Mouse (Mus musculus): ENCODE data around the gene Atg4a-ps.

Atg4a-ps gene

GRCm38 (mm10) chr3:103627661-103628060 lies 18.2 kb downstream of the Atg4a-ps start:
- no peak for DNase-seq (ENCODE audit: low read depth, low spot score)

DNA sequence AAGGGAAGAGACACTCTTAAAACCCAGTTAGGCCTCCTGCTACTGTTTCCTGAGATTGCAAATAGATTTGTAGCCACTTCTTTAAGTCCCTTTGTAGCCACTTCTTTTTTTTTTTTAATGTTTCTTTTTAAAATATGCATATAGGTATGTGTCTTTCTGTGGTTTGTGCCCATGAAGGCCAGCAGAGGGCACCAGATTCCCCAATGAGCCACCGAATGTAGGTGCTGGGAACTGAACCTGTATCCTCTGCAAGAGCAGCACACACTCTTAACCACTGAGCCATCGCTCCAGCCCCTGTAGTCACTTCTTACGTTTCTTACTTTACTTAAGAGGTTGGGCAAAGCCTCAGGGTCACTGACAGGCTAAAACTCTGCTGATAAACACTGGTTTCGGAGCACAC lies 19.4 kb downstream of the Atg4a-ps start:
- no peak for DNase-seq (ENCODE audit: low read depth, low spot score)

- no peak for DNase-seq (ENCODE audit: low read depth, low spot score)
Measured at GRCm38 (mm10) chr3:103625169-103625568, 20.7 kb downstream of the Atg4a-ps start.

DNA sequence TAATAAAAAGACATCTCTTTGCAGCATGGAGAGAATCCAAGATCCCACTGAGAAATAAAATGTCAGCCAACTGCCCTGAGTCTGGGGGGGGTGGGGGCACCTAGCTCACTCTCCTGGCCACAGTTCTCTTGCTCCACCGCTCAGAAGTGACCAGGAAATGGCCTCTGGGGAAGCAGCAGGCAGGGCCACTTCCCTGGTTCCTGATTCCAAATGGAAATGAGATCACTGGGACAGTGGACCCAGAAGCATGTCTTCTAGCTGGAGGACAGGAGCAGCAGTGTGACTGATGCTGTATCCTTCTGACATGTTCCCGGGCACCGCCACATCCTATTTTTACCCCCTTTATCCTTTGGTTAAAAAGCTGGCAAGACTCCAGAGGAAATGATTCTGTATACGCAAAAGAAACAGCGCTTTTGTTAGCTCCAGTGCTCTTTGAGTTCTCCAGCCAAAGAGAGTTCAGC lies 21.2 kb downstream of the Atg4a-ps start:
- no peak for DNase-seq (ENCODE audit: low read depth, low spot score)

GRCm38 (mm10) chr3:103623893-103624470 lies 21.9 kb downstream of the Atg4a-ps start:
- no peak for DNase-seq (ENCODE audit: low read depth, low spot score)

- DNase-seq (ENCODE audit: low read depth, low spot score) = no peak
Measured at GRCm38 (mm10) chr3:103620101-103620500, 25.8 kb downstream of the Atg4a-ps start.

GRCm38 (mm10) chr3:103616981-103617380 lies 28.9 kb downstream of the Atg4a-ps start:
- DNase-seq (ENCODE audit: low read depth, low spot score) = no peak

- DNase-seq (ENCODE audit: low read depth, low spot score) = peak; percentile 58
Measured at GRCm38 (mm10) chr3:103615621-103616020, 30.2 kb downstream of the Atg4a-ps start.

DNA sequence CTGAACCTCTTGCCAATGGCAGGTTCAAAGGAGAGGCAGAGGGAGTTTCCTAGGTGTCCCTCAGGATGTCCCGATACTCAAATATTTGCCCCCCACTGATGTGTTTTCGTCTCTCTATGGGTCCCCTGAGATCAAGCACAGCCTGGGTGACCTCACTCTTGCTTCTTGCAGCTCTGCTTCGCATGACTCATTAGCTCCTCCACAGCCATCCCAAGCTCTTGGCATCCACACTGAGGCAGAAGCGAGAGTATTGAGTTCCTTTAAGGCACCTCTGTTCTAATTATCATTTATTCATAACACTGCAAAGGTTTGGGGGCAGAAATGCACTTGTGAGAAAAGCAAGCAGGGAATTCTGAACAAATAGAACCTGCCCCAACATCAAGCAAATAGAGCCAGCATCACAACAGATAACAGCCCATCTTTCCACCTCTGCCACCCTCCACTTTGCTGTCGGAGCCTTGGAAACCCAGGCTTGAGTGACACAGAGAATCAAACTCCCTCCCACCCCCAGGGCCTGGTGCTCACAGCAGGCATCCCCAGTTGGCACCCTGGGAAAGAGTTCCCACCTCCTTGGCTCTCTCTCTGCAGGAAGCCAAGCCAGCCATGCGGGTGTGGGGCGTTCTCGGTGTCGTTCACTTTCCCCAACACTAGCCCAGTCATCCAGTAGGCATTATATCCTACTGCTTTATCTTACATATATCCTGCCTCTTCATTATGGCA lies 33.1 kb downstream of the Atg4a-ps start:
- peak; percentile 83 for DNase-seq (ENCODE audit: low read depth, low spot score)

DNA sequence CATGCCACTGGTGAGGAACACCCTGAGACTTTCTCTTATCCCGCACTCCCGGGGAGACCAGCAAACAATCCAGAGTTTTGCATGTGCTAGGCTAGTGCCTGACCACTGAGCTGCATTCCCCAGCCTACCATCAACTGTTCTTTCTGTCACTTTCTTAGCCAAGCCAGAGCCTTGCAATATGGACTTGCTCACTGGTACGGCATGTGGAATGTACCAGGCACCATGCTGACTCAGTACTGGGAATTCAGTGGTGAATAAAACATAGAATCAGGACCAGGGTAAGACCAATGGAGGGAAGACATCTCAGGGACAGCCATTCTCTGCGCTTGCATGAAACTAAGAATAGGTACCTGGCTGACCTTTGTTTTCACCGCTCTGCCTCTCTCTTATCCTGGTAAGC lies 35.6 kb downstream of the Atg4a-ps start:
- DNase-seq (ENCODE audit: low read depth, low spot score) = peak; percentile 60

GRCm38 (mm10) chr3:103606660-103607595 lies 38.9 kb downstream of the Atg4a-ps start:
- DNase-seq (ENCODE audit: low read depth, low spot score) = no peak

DNA sequence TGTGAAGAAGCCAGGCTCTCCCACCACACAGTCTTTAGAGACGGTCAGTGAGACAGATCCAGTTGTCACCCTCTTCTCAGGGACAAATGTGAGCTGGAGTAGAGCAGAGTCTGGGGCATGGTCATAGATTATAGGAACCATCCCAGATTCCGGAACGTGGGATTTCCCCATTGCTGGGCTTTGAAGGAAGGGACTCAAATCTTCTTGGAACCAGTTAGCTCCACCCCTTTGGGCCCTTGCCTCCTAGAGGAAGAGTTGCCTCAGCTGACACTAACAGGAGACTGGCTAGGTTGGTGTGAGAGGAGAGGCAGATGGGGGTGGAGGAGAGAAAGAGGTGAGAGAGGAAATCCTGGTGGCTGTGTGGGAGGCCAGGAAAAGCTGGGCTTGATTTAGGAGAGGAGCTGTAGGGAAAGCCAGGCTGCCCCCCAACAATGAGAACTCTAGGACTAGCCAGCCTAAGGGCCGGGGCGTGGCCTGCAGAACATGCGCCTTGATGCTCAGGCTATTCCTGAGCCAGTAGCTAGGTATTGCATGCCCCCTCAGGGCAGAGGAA lies 39.7 kb downstream of the Atg4a-ps start:
- DNase-seq (ENCODE audit: low read depth, low spot score) = no peak

GRCm38 (mm10) chr3:103601561-103601960 lies 44.3 kb downstream of the Atg4a-ps start:
- peak; percentile 55 for DNase-seq (ENCODE audit: low read depth, low spot score)

GRCm38 (mm10) chr3:103601011-103601410 lies 44.9 kb downstream of the Atg4a-ps start:
- peak; percentile 75 for DNase-seq (ENCODE audit: low read depth, low spot score)

- no peak for DNase-seq (ENCODE audit: low read depth, low spot score)
Measured at GRCm38 (mm10) chr3:103597586-103597985, 48.3 kb downstream of the Atg4a-ps start.

- DNase-seq (ENCODE audit: low read depth, low spot score) = no peak
Measured at GRCm38 (mm10) chr3:103595271-103595810, 50.5 kb downstream of the Atg4a-ps start.

Data from 3T3-L1 (cell line).